Mouse (Mus musculus): ENCODE data around the gene Irf2bpl.
A peak's percentile ranks its signal among the peaks of the same experiment; 100 is the strongest.

Irf2bpl gene

GRCm38 (mm10) chr12:86884197-86885058, at the start of gene Irf2bpl:
Gene Irf2bpl (minus strand): TSS chr12:86884798.
- TF ChIP-seq GATA4 (IDR thresholded peaks at IDR 0.05; ENCODE audit: insufficient replicate concordance, low read length), result peak; percentile 24; the same call in 1 of the 2 replicates

- no peak for TF ChIP-seq GATA4 (IDR thresholded peaks at IDR 0.05; ENCODE audit: insufficient replicate concordance, low read length)
Measured at GRCm38 (mm10) chr12:86932575-86932952, 48.0 kb upstream of the Irf2bpl start.

DNA sequence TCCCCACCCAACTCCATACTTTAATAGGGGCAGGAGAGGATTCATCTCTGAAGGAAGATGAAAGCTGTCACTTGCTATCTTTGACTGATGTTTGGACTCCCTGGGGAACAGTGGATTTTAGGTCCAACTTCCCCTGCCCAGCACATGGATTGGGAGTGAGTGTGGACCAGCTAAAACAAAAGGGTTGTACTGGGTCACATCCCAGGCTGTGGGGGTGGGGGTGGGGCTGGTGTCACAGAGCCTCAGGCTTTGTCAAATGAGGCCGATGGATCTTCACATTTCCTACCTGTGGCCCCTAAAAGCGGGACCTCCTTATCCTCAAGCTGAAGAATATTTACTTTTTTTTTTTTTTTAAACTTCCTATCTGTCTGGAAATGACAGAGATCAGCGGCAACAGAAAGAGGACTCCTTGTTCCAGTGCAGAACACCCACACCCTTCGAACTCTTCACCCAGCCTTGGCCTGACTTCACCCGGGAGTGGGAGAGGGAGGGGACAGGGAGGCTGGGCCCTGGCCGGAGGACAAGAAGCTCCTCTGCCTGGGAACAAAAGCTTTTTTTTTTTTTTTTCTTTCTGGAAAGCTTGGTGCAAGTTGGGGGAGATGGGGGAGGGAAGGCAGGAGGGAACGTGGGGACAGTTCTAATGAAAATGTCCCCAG, 47.4 kb upstream of the Irf2bpl start:
- TF ChIP-seq GATA4 (IDR thresholded peaks at IDR 0.05; ENCODE audit: insufficient replicate concordance, low read length), result peak; percentile 62; the same call in 1 of the 2 replicates

DNA sequence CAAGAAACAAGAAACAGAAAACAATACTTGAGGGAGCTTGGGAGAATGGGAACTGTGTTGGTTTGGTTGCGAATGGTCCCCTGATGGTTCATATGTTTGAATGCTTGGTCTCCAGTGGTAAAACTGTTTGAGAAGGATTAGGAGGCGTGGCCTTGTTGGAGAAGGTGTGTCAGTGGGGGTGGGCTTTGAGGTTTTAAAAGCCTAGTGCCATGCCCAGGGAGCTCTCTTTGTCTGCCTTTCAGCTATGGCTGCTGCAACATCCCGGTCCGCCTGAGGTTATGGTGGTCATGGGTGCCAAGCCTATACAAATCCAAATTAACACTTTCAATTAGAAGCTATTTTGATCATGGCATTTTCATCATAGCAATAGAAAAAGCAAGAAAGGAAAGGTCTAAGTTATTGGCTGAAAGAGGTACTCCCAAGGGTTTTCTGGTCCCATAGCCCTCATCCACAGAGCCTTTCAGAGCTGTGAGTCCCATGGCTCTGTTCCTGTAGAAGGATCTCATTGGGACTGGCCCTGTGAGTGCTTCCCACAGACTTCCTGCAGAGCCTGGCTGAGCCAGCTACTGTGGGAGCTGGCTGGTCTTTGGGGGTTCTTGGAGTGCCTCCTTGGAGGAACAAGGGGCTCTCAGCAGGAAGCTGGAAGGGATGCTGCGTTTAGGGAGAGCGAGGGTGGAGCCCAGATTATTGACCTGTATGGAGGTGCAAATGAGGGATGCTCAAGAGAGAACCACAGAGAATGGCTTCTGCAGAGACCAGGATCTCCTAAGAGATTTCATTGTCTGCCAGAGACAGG, 46.5 kb upstream of the Irf2bpl start:
- TF ChIP-seq GATA4 (IDR thresholded peaks at IDR 0.05; ENCODE audit: insufficient replicate concordance, low read length), result no peak

- TF ChIP-seq GATA4 (IDR thresholded peaks at IDR 0.05; ENCODE audit: insufficient replicate concordance, low read length), result no peak
Measured at GRCm38 (mm10) chr12:86923837-86924236, 39.2 kb upstream of the Irf2bpl start.

DNA sequence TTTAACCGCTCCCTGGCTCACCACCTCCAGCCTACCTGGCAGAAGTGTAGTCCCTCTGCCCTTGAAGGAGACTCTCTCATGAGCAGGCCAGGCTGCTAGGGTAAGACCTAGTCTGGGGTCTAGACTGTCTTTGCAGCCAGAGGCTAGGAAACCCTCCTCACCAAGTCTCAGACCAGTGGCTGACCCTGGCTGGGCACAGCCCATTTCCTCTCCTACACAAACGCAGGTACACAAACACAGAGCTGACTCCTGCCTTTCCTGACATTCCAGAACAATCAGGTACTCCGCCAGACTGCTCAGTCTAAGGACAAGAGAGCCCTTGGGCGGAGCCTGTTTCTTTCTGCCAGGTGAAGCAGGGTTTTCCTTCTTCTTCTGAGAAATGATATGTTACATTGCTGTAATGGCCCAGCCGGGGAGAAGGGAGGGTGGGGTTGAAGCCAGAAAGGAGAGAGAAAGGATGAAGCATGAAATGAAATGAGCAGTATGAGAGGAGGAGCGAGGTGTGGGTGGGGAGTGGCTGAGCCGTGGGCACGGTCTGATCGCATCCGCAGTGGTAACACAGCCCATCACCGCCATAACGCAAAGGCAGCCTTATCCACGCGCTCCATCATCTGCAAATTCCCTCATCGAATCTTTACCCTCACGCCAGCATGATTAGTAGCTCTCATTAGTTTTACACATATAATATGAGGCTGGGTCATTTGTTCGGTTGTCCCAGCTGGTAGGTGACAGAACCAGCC, 34.6 kb upstream of the Irf2bpl start:
- no peak for TF ChIP-seq GATA4 (IDR thresholded peaks at IDR 0.05; ENCODE audit: insufficient replicate concordance, low read length)

DNA sequence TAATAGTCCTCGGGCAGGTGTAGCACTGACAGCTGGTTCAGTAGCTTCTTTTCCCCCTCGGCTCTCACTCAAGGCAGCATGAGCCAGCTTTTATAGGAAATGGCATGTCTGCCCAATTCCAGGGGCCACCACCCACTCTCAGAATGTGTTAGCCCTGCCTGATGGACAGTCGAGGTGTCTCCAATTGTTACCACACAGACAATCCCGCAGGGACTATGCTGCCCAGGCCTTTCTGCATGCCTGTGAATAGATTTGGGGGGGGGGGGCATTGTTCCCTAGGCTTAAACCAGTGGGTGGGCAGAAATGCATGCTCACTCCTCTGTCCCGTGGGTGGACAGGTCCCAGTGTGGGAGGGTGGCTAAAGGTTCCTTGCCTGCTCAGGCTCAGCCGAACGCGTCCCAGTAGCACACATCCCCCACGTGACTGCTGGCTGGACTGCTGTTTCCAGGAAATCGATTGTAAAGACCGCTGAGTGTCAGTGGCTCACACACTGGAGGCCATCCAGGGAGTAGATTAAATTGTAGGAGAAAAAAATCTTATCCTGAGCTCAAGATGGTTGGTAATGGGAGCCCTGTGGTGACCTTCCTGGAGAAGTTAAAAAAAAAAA, 33.9 kb upstream of the Irf2bpl start:
- TF ChIP-seq GATA4 (IDR thresholded peaks at IDR 0.05; ENCODE audit: insufficient replicate concordance, low read length), result peak; percentile 62; the same call in 1 of the 2 replicates

DNA sequence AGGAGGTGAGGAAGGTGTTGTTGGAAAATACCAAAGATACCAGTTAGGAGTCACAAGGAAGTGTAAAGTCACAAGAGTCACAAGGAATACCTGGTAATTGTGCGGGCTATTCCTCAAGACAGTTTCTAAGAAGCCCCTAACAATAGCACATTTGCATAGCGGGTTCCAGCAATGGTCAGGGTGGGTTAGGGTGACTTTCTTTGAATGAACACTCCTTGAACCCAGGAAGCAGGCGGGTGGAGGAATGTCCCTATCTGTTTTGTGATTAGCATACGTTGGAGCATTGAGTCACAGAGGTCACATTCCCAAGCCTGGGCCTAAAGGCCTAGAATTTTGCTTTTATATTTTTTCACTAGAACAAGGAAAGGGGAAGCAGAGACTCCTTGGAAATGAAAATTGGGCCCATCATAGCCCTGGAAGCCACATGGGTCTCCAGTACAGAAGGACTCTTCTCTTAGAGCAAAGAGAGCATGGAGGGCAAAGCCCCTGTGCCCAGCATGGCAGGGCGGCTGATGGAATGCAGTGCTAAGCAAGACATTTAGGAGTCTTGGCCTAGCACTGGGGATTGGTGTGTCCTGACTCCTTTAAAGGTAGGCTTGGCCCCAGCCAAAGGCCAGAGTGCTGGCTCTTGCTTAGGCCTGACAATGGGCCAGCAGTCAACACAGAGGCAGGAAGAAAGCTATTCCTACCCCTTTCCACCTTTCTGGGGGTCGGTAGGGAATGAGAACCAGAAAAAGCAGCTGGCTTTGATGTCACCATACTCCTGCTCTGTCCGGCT, 32.4 kb upstream of the Irf2bpl start:
- TF ChIP-seq GATA4 (IDR thresholded peaks at IDR 0.05; ENCODE audit: insufficient replicate concordance, low read length), result no peak

DNA sequence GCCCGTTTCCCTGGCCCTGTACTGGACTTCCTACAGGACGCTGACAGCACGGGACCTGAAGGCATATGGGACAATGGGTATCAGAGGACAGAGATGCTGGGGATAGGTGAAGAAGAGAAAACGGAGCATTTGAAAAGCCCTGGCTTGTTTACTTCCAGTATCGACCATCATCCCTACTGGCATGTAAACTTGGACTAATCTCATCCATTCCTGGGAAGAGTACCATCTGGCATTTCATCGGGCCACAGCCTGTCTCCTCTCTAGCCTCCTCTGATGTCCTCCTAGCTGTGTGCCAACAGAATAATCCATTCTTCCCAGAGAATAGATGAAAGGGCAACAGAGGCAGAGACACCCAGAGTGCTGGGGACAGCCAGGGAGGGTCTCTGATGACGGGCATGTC, 31.0 kb upstream of the Irf2bpl start:
- TF ChIP-seq GATA4 (IDR thresholded peaks at IDR 0.05; ENCODE audit: insufficient replicate concordance, low read length), result no peak

- TF ChIP-seq GATA4 (IDR thresholded peaks at IDR 0.05; ENCODE audit: insufficient replicate concordance, low read length), result no peak
Measured at GRCm38 (mm10) chr12:86914756-86915155, 30.2 kb upstream of the Irf2bpl start.

DNA sequence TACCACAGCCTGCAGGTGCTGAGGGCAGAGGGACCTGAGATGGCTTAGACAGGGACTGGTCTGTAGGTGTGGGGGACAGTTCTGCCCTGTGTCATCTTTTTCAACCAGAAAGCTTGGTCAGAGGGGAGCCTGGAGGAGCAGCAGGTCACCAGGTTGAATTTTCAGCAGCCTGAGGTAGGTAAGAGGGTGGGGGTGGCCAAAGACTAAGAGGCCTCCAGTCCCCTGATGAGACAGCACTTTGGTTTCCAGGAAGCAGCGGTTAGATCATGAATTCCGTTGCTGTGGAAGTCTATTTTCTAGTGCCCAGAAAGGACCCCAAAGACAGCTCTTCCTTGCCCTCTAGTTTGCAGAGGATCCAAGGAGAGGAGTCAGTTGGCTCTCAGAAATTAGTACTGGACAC, 29.8 kb upstream of the Irf2bpl start:
- no peak for TF ChIP-seq GATA4 (IDR thresholded peaks at IDR 0.05; ENCODE audit: insufficient replicate concordance, low read length)

DNA sequence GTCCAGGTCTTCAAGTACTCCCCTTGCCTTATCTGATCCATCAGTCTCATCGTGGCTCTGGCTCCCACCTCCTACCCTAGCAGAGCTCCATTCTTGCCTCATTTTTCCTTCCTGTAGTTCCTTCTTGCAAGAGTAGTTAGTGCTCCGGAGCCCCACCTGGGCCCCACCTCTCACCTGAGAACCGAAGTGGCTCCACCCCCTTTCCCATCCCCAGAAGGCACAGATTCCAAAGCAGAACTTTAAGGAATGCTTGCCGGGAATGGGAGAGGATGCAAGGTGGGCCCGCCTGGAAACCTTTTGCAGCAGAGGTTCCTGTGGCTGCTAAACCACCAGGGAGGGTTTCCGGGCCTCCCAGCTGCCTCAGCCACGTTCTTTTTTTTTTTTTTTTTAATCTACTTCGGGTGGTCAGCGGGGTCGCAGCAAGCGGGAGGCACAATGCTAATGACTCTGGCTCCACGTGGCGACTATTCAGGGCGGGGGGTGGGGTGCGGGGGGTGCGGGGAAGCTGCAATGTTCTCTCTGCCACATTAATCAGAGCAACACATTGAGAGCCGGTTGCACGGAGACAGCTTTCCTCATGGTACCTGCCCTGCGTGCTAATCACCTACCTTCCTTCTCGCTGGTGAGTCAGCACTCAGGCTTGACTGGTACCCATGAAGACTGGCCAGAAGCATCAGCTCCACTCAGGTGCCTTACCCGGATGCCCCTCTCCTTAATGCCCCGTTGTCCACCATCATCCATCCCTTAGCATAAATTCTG, 27.9 kb upstream of the Irf2bpl start:
- no peak for TF ChIP-seq GATA4 (IDR thresholded peaks at IDR 0.05; ENCODE audit: insufficient replicate concordance, low read length)

DNA sequence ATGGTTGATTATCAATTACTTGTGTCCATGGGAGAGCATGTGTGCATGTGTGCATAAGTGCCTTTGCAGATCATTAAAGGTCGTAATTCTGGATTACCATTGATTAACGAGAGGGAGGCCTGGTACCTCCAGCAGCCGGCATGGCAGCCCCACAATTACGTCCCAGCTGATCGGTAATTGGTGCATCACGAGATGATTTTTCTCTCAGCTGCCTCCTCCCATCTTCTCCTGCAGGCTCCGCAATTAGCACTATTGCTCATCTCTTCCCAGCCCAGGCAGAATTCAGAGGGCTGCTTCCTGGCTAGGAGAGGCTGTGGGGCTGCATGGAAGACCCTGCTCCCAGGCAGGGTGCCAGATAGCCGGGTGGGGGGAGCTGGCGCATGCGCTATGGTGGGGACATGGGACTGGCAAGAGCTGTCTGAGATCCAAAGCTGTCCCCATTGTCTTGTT, 26.9 kb upstream of the Irf2bpl start:
- no peak for TF ChIP-seq GATA4 (IDR thresholded peaks at IDR 0.05; ENCODE audit: insufficient replicate concordance, low read length)
